Mouse (Mus musculus): ENCODE results near the gene Lclat1. TPM values are rescaled to one million over a fixed set of nuclear protein-coding genes. Genes with fewer than 3 reads are reported as not detected.

Gene Lclat1
- polyA plus RNA-seq, 1 experiment = not detected

- Histone ChIP-seq H3K36me3 (ENCODE audit: control insufficient read depth) (no peaks in the 10 kb centered on the region), H3K4me1 (ENCODE audit: control insufficient read depth) (no peaks in the 10 kb centered on the region), H3K4me3 (replicated peaks) (no peak overlapping the region), H3K27me3 (ENCODE audit: control insufficient read depth) (no peaks in the 10 kb centered on the region), H3K9me3 (ENCODE audit: control insufficient read depth, low read length) (no peaks in the 10 kb centered on the region)
- no peak for TF ChIP-seq TAL1 (IDR thresholded peaks at IDR 0.05; ENCODE audit: low read length)
- no peak for TF ChIP-seq GATA1 (IDR thresholded peaks at IDR 0.05; ENCODE audit: low read length)
Measured at GRCm38 (mm10) chr17:73217274-73217673, 109.5 kb downstream of the Lclat1 start.

DNA sequence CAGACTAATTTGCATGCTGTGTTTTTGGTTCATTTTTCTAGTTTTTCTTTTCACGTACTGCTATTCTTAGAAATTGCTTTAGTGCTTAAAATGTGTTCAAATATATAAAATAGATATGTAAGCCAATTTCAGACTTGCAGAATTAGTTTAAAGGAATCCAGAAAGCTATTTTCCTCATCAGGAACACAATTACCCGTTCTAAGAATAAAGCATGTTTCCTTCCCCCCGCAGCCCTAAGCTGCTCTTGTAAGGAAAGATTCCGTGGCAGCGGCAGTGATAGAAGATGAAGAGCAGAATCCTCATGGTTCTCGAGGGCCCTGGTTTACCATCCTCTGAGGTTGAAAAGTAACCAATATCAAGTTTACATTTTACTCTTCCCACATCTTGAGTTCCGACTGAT lies 113.0 kb downstream of the Lclat1 start:
- H3K9me3 ChIP-seq (ENCODE audit: control insufficient read depth, low read length) = no peaks in the 10 kb centered on the region
- H3K27me3 ChIP-seq (ENCODE audit: control insufficient read depth) = no peaks in the 10 kb centered on the region
- H3K4me1 ChIP-seq (ENCODE audit: control insufficient read depth) = peaks cover 2% of the 10 kb centered on the region
- H3K4me3 ChIP-seq (replicated peaks) = no peak overlapping the region
- no peaks in the 10 kb centered on the region for H3K36me3 ChIP-seq (ENCODE audit: control insufficient read depth)
- TF ChIP-seq TAL1 (IDR thresholded peaks at IDR 0.05; ENCODE audit: low read length) (no peak), GATA1 (IDR thresholded peaks at IDR 0.05; ENCODE audit: low read length) (no peak)

DNA sequence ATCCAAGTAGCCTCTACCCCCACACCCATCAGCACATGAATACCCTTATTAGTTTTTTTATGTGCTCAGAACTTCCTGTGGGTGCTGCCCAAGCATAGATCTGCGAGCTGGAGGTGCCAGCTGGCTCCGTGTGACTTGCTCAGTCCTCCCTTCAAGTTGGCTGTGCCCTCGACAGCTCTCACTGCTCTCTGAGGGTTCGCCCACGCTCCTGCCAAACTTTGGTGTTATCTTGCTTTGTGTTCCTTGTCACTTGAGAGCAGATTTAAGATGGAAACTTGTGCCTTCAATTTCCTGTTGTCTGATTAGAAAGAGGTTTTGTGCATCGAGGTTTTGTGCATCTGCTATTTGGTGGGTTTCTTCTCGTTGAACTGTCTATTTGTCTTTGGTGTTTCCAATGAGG lies 114.3 kb downstream of the Lclat1 start:
- TF ChIP-seq TAL1 (IDR thresholded peaks at IDR 0.05; ENCODE audit: low read length) (no peak), GATA1 (IDR thresholded peaks at IDR 0.05; ENCODE audit: low read length) (no peak)
- Histone ChIP-seq H3K36me3 (ENCODE audit: control insufficient read depth) (no peaks in the 10 kb centered on the region), H3K9me3 (ENCODE audit: control insufficient read depth, low read length) (no peaks in the 10 kb centered on the region), H3K4me1 (ENCODE audit: control insufficient read depth) (peaks cover 9% of the 10 kb centered on the region), H3K4me3 (replicated peaks) (no peak overlapping the region), H3K27me3 (ENCODE audit: control insufficient read depth) (no peaks in the 10 kb centered on the region)

- Histone ChIP-seq H3K9me3 (ENCODE audit: control insufficient read depth, low read length) (no peaks in the 10 kb centered on the region), H3K4me1 (ENCODE audit: control insufficient read depth) (peaks cover 22% of the 10 kb centered on the region), H3K27me3 (ENCODE audit: control insufficient read depth) (no peaks in the 10 kb centered on the region), H3K36me3 (ENCODE audit: control insufficient read depth) (no peaks in the 10 kb centered on the region), H3K4me3 (replicated peaks) (no peak overlapping the region)
- TF ChIP-seq GATA1 (IDR thresholded peaks at IDR 0.05; ENCODE audit: low read length) (no peak), TAL1 (IDR thresholded peaks at IDR 0.05; ENCODE audit: low read length) (no peak)
Measured at GRCm38 (mm10) chr17:73225442-73225841, 117.7 kb downstream of the Lclat1 start.

DNA sequence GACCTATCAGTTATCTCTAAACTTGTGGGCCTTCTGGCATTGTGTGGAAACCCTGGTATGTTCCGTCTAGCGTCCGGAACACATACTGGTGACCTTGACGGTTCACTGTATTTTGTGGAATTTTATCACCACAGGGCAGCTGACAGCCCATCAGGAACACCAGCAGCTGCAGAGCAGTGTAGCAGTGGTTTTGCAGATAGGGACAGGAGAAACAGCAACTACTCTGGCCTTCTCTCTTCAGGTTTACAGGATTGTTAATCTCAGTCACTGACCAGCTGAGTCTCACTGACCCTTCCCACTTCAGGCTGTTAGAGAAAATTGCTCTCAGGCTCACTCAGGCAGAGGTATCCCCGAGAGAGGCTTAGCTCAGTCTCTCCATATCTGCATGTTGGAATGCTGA lies 118.2 kb downstream of the Lclat1 start:
- no peaks in the 10 kb centered on the region for H3K27me3 ChIP-seq (ENCODE audit: control insufficient read depth)
- H3K36me3 ChIP-seq (ENCODE audit: control insufficient read depth) = no peaks in the 10 kb centered on the region
- no peaks in the 10 kb centered on the region for H3K9me3 ChIP-seq (ENCODE audit: control insufficient read depth, low read length)
- no peak overlapping the region for H3K4me3 ChIP-seq (replicated peaks)
- TF ChIP-seq TAL1 (IDR thresholded peaks at IDR 0.05; ENCODE audit: low read length) (no peak), GATA1 (IDR thresholded peaks at IDR 0.05; ENCODE audit: low read length) (no peak)
- peaks cover 23% of the 10 kb centered on the region for H3K4me1 ChIP-seq (ENCODE audit: control insufficient read depth)

DNA sequence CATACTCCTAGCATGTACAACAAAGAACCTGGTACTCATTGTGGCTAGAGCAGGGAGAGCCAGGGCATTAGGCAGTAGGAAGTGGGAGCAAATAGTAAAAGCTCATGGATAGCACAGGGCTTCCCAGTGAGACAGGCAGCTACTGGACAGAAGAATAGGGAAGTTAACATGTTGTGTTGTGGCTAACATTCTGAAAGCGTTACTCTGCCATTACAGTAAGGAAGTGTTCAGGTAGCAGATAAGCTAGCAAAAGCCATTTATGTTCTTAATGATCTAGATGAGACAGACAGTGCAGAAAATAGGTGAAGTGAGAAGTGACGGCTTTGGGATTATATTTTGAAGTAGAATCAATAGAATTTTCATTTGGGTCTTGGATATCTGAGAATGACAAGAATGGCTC lies 118.8 kb downstream of the Lclat1 start:
- Histone ChIP-seq H3K4me3 (replicated peaks) (no peak overlapping the region), H3K4me1 (ENCODE audit: control insufficient read depth) (peaks cover 23% of the 10 kb centered on the region), H3K9me3 (ENCODE audit: control insufficient read depth, low read length) (no peaks in the 10 kb centered on the region), H3K27me3 (ENCODE audit: control insufficient read depth) (no peaks in the 10 kb centered on the region), H3K36me3 (ENCODE audit: control insufficient read depth) (no peaks in the 10 kb centered on the region)
- TF ChIP-seq GATA1 (IDR thresholded peaks at IDR 0.05; ENCODE audit: low read length) (no peak), TAL1 (IDR thresholded peaks at IDR 0.05; ENCODE audit: low read length) (no peak)

DNA sequence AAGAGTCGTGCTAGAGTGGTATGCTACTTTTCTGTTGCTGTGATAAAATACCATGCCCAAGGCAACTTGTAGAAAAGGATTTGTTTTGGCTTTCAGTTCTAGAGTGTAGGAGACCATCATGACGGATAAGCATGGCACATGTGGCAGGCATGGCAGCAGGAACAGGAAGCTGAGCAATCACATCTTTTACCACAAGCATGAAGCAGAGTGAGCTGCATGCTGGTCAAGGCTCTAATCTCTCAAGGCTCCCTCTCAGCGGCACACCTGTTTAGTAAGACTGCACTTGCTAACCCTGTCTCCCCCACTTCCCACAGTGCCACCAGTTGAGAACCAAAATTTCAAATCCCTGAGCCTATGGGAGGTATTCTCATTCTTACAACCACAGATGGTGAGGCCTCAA lies 119.6 kb downstream of the Lclat1 start:
- no peak overlapping the region for H3K4me3 ChIP-seq (replicated peaks)
- H3K4me1 ChIP-seq (ENCODE audit: control insufficient read depth) = peaks cover 28% of the 10 kb centered on the region
- no peaks in the 10 kb centered on the region for H3K9me3 ChIP-seq (ENCODE audit: control insufficient read depth, low read length)
- H3K27me3 ChIP-seq (ENCODE audit: control insufficient read depth) = no peaks in the 10 kb centered on the region
- H3K36me3 ChIP-seq (ENCODE audit: control insufficient read depth) = no peaks in the 10 kb centered on the region
- TF ChIP-seq TAL1 (IDR thresholded peaks at IDR 0.05; ENCODE audit: low read length) (no peak), GATA1 (IDR thresholded peaks at IDR 0.05; ENCODE audit: low read length) (no peak)

GRCm38 (mm10) chr17:73229445-73230155 lies 121.8 kb downstream of the Lclat1 start:
- H3K4me1 ChIP-seq (ENCODE audit: control insufficient read depth) = peaks cover 30% of the 10 kb centered on the region
- TF ChIP-seq TAL1 (IDR thresholded peaks at IDR 0.05; ENCODE audit: low read length) (no peak), GATA1 (IDR thresholded peaks at IDR 0.05; ENCODE audit: low read length) (no peak)
- no peaks in the 10 kb centered on the region for H3K36me3 ChIP-seq (ENCODE audit: control insufficient read depth)
- H3K27me3 ChIP-seq (ENCODE audit: control insufficient read depth) = no peaks in the 10 kb centered on the region
- no peak overlapping the region for H3K4me3 ChIP-seq (replicated peaks)
- H3K9me3 ChIP-seq (ENCODE audit: control insufficient read depth, low read length) = no peaks in the 10 kb centered on the region

- no peak overlapping the region for H3K4me3 ChIP-seq (replicated peaks)
- no peaks in the 10 kb centered on the region for H3K36me3 ChIP-seq (ENCODE audit: control insufficient read depth)
- H3K9me3 ChIP-seq (ENCODE audit: control insufficient read depth, low read length) = no peaks in the 10 kb centered on the region
- H3K4me1 ChIP-seq (ENCODE audit: control insufficient read depth) = peaks cover 28% of the 10 kb centered on the region
- TF ChIP-seq GATA1 (IDR thresholded peaks at IDR 0.05; ENCODE audit: low read length) = no peak
- TF ChIP-seq TAL1 (IDR thresholded peaks at IDR 0.05; ENCODE audit: low read length) = no peak
- H3K27me3 ChIP-seq (ENCODE audit: control insufficient read depth) = no peaks in the 10 kb centered on the region
Measured at GRCm38 (mm10) chr17:73230340-73230989, 122.7 kb downstream of the Lclat1 start.
